Comparison of ENCODE assay signal across 8 mouse cellular contexts in genomic region chr2:120026984-120027949, GRCm38 (mm10). TPM values are rescaled to one million over a fixed set of nuclear protein-coding genes. Genes with fewer than 3 reads are reported as not detected.
A peak's percentile ranks its signal among the peaks of the same experiment; 100 is the strongest.
DNase-seq lines count a peak whose midpoint lies in the region; ATAC-seq and TF ChIP-seq lines count a peak whose summit lies in the region.

Gene Jmjd7 (plus strand): TSS chr2:120027483.
Gene Gm28042 (plus strand): TSS chr2:120027493.

- no peak for TF ChIP-seq CTCF in C2C12 (IDR thresholded peaks at IDR 0.05; ENCODE audit: control insufficient read depth, insufficient read depth, insufficient read length)
- TF ChIP-seq CTCF in brain, embryonic 14.5 days (IDR thresholded peaks at IDR 0.05; ENCODE audit: borderline replicate concordance, extremely low read depth, insufficient read depth, insufficient read length) = no peak

- peaks cover 5% of the 10 kb centered on the region for H3K36me3 ChIP-seq in C2C12 (ENCODE audit: control insufficient read depth, insufficient read depth)
- H3K36me3 ChIP-seq in erythroblast, embryonic 14.5 days (ENCODE audit: control insufficient read depth) = peaks cover 27% of the 10 kb centered on the region
- peaks cover 63% of the 10 kb centered on the region for H3K36me3 ChIP-seq in heart, embryonic 12.5 days
- H3K36me3 ChIP-seq in liver, embryonic 12.5 days = peaks cover 38% of the 10 kb centered on the region
- H3K36me3 ChIP-seq in stomach, embryonic 15.5 days = peaks cover 24% of the 10 kb centered on the region; the same call in 1 of the 2 replicates

- H3K4me3 ChIP-seq in C2C12 (ENCODE audit: insufficient read depth, poor library complexity, severe bottlenecking) = peak within 1 kb of the TSS; percentile 60
- peak within 1 kb of the TSS; percentile 83 for H3K4me3 ChIP-seq in erythroblast, embryonic 14.5 days (replicated peaks)
- peak within 1 kb of the TSS; percentile 77 for H3K4me3 ChIP-seq in heart, embryonic 12.5 days
- H3K4me3 ChIP-seq in liver, embryonic 12.5 days = peak within 1 kb of the TSS; percentile 76
- H3K4me3 ChIP-seq in stomach, embryonic 15.5 days (replicated peaks) = peak within 1 kb of the TSS; percentile 77

- no peaks in the 10 kb centered on the region for H3K79me2 ChIP-seq in C2C12 (ENCODE audit: control insufficient read depth, insufficient read depth)

- H3ac ChIP-seq in C2C12 (ENCODE audit: control insufficient read depth, insufficient read length, low read depth) = peak within 1 kb of the TSS; percentile 59

- H3K4me2 ChIP-seq in heart, embryonic 12.5 days = peak within 1 kb of the TSS; percentile 77
- H3K4me2 ChIP-seq in liver, embryonic 12.5 days = peak within 1 kb of the TSS; percentile 89
- H3K4me2 ChIP-seq in stomach, embryonic 15.5 days = peak within 1 kb of the TSS; percentile 72

- no peaks in the 10 kb centered on the region for H3K27me3 ChIP-seq in C2C12 (ENCODE audit: control insufficient read depth, insufficient read depth, insufficient read length)
- no peaks in the 10 kb centered on the region for H3K27me3 ChIP-seq in erythroblast, embryonic 14.5 days (ENCODE audit: control insufficient read depth)
- H3K27me3 ChIP-seq in heart, embryonic 12.5 days (replicated peaks) = no peaks in the 10 kb centered on the region
- no peaks in the 10 kb centered on the region for H3K27me3 ChIP-seq in liver, embryonic 12.5 days (replicated peaks)
- H3K27me3 ChIP-seq in stomach, embryonic 15.5 days (replicated peaks) = no peaks in the 10 kb centered on the region

- peak within 1 kb of the TSS; percentile 89 for H3K9ac ChIP-seq in heart, embryonic 12.5 days
- peak within 1 kb of the TSS; percentile 87 for H3K9ac ChIP-seq in liver, embryonic 12.5 days
- peak within 1 kb of the TSS; percentile 83 for H3K9ac ChIP-seq in stomach, embryonic 15.5 days

- H3K9me3 ChIP-seq in erythroblast, embryonic 14.5 days (ENCODE audit: control insufficient read depth, low read length) = no peaks in the 10 kb centered on the region
- no peaks in the 10 kb centered on the region for H3K9me3 ChIP-seq in heart, embryonic 12.5 days (replicated peaks)
- H3K9me3 ChIP-seq in liver, embryonic 12.5 days (replicated peaks) = no peaks in the 10 kb centered on the region
- no peaks in the 10 kb centered on the region for H3K9me3 ChIP-seq in stomach, embryonic 15.5 days

- peak; percentile 95 for DNase-seq in brain, embryonic 14.5 days (ENCODE audit: low read depth)
- peak; percentile 96 for DNase-seq in kidney, postnatal 10 days
- peak; percentile 90 to 93 for DNase-seq in natural killer cell, adult 2 months (ENCODE audit: low spot score in 2 of 2)

- H3K27ac ChIP-seq in heart, embryonic 12.5 days (ENCODE audit: poor library complexity, severe bottlenecking) = peak within 1 kb of the TSS; percentile 89
- peak within 1 kb of the TSS; percentile 85 for H3K27ac ChIP-seq in liver, embryonic 12.5 days
- peak within 1 kb of the TSS; percentile 91 for H3K27ac ChIP-seq in stomach, embryonic 15.5 days

- 5% methylated on average over 50 of the region's 50 CpGs for WGBS in heart, embryonic 12.5 days
- WGBS in liver, embryonic 12.5 days (ENCODE audit: insufficient replicate concordance) = 5% methylated on average over 50 of the region's 50 CpGs
- 4% methylated on average over 50 of the region's 50 CpGs for WGBS in stomach, embryonic 15.5 days

- peaks cover 33% of the 10 kb centered on the region for H3K4me1 ChIP-seq in erythroblast, embryonic 14.5 days (ENCODE audit: control insufficient read depth)
- peaks cover 25% of the 10 kb centered on the region for H3K4me1 ChIP-seq in heart, embryonic 12.5 days (replicated peaks)
- H3K4me1 ChIP-seq in liver, embryonic 12.5 days = peaks cover 42% of the 10 kb centered on the region
- H3K4me1 ChIP-seq in stomach, embryonic 15.5 days = peaks cover 9% of the 10 kb centered on the region

- H3K79me3 ChIP-seq in C2C12 (ENCODE audit: low read depth) = no peaks in the 10 kb centered on the region

- peak; percentile 89 for ATAC-seq in heart, embryonic 12.5 days (ENCODE audit: insufficient number of reproducible peaks, low FRiP score)
- peak; percentile 90 for ATAC-seq in liver, embryonic 12.5 days
- ATAC-seq in stomach, embryonic 15.5 days (ENCODE audit: insufficient read depth, low FRiP score, low read depth) = peak; percentile 86

- peak; percentile 78; the same call in 1 of the 2 replicates for TF ChIP-seq POLR2A in brain, embryonic 14.5 days (IDR thresholded peaks at IDR 0.05; ENCODE audit: borderline replicate concordance, extremely low read depth, insufficient read depth, insufficient read length, poor library complexity, severe bottlenecking)

TF ChIP-seq in C2C12, 6 proteins besides CTCF, POLR2A, EP300 and RAD21:
- TF ChIP-seq MYOD1 (IDR thresholded peaks at IDR 0.05; ENCODE audit: control insufficient read depth, insufficient read length, low read depth) (no peak), USF1 (IDR thresholded peaks at IDR 0.05; ENCODE audit: low read depth) (no peak), CEBPB (IDR thresholded peaks at IDR 0.05; ENCODE audit: low read depth) (no peak), MYOG (IDR thresholded peaks at IDR 0.05; ENCODE audit: control insufficient read depth, extremely low read depth, insufficient read length) (no peak), FOSL1 (IDR thresholded peaks at IDR 0.05; ENCODE audit: insufficient read depth, low read length, poor library complexity, severe bottlenecking) (no peak), MAX (IDR thresholded peaks at IDR 0.05) (no peak)

RNA-seq across cellular contexts. Expression of gene Jmjd7, which starts in this region (rescaled TPM):
- 8.1 TPM for polyA plus RNA-seq in C2C12 (2012; fragmentation: generic; extraction: Trizol)
- polyA plus RNA-seq in brain, embryonic 14.5 days (2012; rRNA removed) = 16.6 and 23.5 TPM in 2 replicates
- polyA plus RNA-seq in erythroblast, embryonic 14.5 days (2012) = 0.44 and 0.82 TPM in 2 replicates
- polyA plus RNA-seq in heart, embryonic 12.5 days (2016; fragmentation: Nextera tagmentation; extraction: Ambion mirVana) = 13.1 and 13.3 TPM in 2 replicates
- polyA plus RNA-seq in liver, embryonic 12.5 days (2016; fragmentation: Nextera tagmentation; extraction: Ambion mirVana) = 8.5 and 9.7 TPM in 2 replicates
- 15.0 and 17.2 TPM in 2 replicates for polyA plus RNA-seq in stomach, embryonic 15.5 days (2015; fragmentation: Nextera tagmentation; extraction: Ambion mirVana)

RNA-seq across cellular contexts. Expression of gene Gm28042, which starts in this region (rescaled TPM):
- polyA plus RNA-seq in C2C12 (2012; fragmentation: generic; extraction: Trizol) = 0.73 TPM
- 24.3 and 29.6 TPM in 2 replicates for polyA plus RNA-seq in brain, embryonic 14.5 days (2012; rRNA removed)
- 0.01 TPM in 1 of 2 replicates, not detected in the other for polyA plus RNA-seq in erythroblast, embryonic 14.5 days (2012)
- 2.3 and 3.2 TPM in 2 replicates for polyA plus RNA-seq in heart, embryonic 12.5 days (2016; fragmentation: Nextera tagmentation; extraction: Ambion mirVana)
- 0.86 and 2.0 TPM in 2 replicates for polyA plus RNA-seq in liver, embryonic 12.5 days (2016; fragmentation: Nextera tagmentation; extraction: Ambion mirVana)
- 2.2 and 3.4 TPM in 2 replicates for polyA plus RNA-seq in stomach, embryonic 15.5 days (2015; fragmentation: Nextera tagmentation; extraction: Ambion mirVana)

Comparison
In these comparisons a context has a peak if more than half of its experiments do, and no peak if none do; other contexts are left out.
1. Peak in every context shown above with its lines: DNase-seq, ATAC-seq, H3K4me3 ChIP-seq and H3K27ac ChIP-seq.